Mouse (Mus musculus) lung, embryonic 14.5 days (tissue): ENCODE measurements around the gene Rapgef4. TPM values are rescaled to one million over a fixed set of nuclear protein-coding genes. Genes with fewer than 3 reads are reported as not detected.

Experiments
- ATAC-seq: fragments of 200-750 bp; cut with Nextera tagmentation; 2 replicates; pipeline ENCODE4 v1.8.0; 2017; ENCODE audit warnings: mild to moderate bottlenecking, moderate TSS enrichment, moderate library complexity; ENCODE audit not compliant: insufficient read depth
- DNase-seq: peaks from one replicate; pipeline ENCODE4 v3.0.0-alpha.2; 2015
- H3K27ac ChIP-seq: fragments of 300-500 bp; sonication (generic); 2 replicates; pipeline ENCODE4 v1.5.1; 2014; ENCODE audit warnings: low read depth, mild to moderate bottlenecking, moderate library complexity
- H3K27me3 ChIP-seq: fragments of 300-500 bp; sonication (generic); 2 replicates; pipeline ENCODE4 v1.6.1; 2014; ENCODE audit warnings: low read length, control low read depth; ENCODE audit not compliant: insufficient read depth
- H3K36me3 ChIP-seq: fragments of 300-500 bp; sonication (generic); 2 replicates; pipeline ENCODE4 v1.6.1; 2014; ENCODE audit warnings: control low read depth; ENCODE audit not compliant: insufficient read depth
- H3K4me1 ChIP-seq: fragments of 300-500 bp; sonication (generic); 2 replicates; pipeline ENCODE4 v1.6.1; 2014; ENCODE audit warnings: antibody characterized with exemption, control low read depth; ENCODE audit not compliant: insufficient read depth
- H3K4me2 ChIP-seq: fragments of 300-500 bp; sonication (generic); 2 replicates; pipeline ENCODE4 v1.6.1; 2014; ENCODE audit warnings: mild to moderate bottlenecking
- H3K4me3 ChIP-seq: fragments of 300-500 bp; sonication (generic); 2 replicates; pipeline ENCODE4 v1.5.1; 2014; ENCODE audit warnings: low read depth, low read length
- H3K9ac ChIP-seq: fragments of 300-500 bp; sonication (generic); 2 replicates; pipeline ENCODE4 v1.6.1; 2014
- H3K9me3 ChIP-seq: fragments of 300-500 bp; sonication (generic); 2 replicates; pipeline ENCODE4 v1.6.1; 2016; ENCODE audit warnings: low read depth, low read length, control low read depth
- CTCF ChIP-seq: IDR thresholded peaks from 2 replicates; pipeline ENCODE4 v1.5.1; 2016; ENCODE audit warnings: antibody characterized with exemption, low read depth
- WGBS: fragments of 180-500 bp; shearing (Covaris S2); extraction: QIAGEN DNeasy Blood & Tissue Kit; methylation state at CpG from one replicate; pipeline ENCODE4 v1.1.7; 2014; 5-methylcytosine and 5-hydroxymethylcytosine counted together
- polyA plus RNA-seq: library from polyadenylated mRNA; unstranded; fragments of >200 nt; fragmentation: Nextera tagmentation; extraction: Ambion mirVana; gene quantifications from 2 replicates; pipeline ENCODE4 v1.2.1, GENCODE M21; 2014

Rapgef4 gene
- polyA plus RNA-seq, 1 experiment from 2014 or later: 3.5 TPM

DNA sequence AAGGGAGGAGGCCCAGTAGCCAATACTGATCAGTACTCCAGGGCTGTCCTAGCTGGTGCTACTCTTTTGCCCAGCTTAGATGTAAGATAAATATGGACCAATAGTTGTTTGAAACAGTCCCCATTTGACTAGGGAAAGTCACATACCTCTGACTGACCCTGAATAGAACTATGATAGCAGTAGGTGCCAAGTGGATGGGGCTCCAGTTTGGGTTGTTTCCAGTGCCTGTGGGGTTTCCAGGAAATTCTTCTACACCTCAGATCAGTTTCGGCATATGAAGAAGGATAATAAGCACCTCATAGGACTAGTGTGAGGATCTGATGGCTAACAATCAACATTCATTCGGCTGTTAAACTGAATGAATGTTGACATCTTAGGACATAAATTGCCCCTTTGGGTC is 36.1 kb downstream of the Rapgef4 start:
- no peak for TF ChIP-seq CTCF
- H3K4me3 ChIP-seq: no peak overlapping the region
- H3K4me1 ChIP-seq: no peaks in the 10 kb centered on the region
- no peak overlapping the region for H3K27ac ChIP-seq
- no peak for DNase-seq
- H3K9me3 ChIP-seq: no peaks in the 10 kb centered on the region
- no peak overlapping the region for H3K9ac ChIP-seq
- H3K36me3 ChIP-seq: no peaks in the 10 kb centered on the region
- WGBS: 81% methylated on average over 2 of the region's 2 CpGs
- no peaks in the 10 kb centered on the region; the same call in 1 of the 2 replicates for H3K27me3 ChIP-seq
- H3K4me2 ChIP-seq: no peak overlapping the region
- no peak for ATAC-seq

DNA sequence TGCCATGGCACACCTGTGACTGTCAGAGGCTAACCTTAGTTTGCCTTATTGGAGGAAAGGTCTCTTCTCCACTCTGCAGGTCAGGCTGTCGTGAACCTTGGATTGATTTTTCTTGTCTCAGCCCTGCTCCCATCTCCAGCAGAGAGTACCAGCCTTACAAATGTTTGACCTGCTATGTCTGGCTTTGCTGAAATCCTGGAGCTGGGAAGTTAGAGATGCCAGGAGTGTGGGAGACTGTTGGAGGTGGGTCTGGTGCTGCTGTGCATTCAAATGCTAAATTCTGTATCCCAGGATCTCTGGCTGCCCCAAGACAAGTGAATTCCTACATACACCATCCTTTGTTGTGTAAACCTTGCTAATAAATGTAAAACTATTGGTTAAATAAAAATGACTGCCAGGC is 37.7 kb downstream of the Rapgef4 start:
- Histone ChIP-seq H3K27me3 (no peaks in the 10 kb centered on the region; the same call in 1 of the 2 replicates), H3K4me1 (no peaks in the 10 kb centered on the region), H3K27ac (no peak overlapping the region), H3K9ac (no peak overlapping the region), H3K4me3 (no peak overlapping the region), H3K9me3 (no peaks in the 10 kb centered on the region), H3K4me2 (no peak overlapping the region), H3K36me3 (no peaks in the 10 kb centered on the region)
- 72% methylated on average over 1 of the region's 1 CpGs for WGBS
- DNase-seq: no peak
- no peak for TF ChIP-seq CTCF
- ATAC-seq: no peak

DNA sequence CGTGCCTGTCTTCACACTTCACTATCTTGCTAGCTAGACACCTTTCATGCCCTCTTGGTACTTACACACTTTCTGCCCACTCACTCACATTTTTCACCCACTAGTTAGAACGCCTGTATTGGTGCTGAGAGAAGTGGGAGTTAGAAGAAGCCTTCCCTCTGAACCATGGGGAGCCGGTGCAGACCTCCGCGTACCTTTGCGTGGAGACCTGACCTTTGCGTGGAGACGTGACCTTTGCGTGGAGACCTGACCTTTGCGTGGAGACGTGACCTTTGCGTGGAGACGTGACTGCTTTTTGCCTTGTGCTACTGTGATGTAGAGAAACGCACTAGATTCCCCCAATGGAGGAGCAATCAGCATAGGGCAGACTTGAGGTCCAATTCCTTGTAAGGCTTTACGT is 39.7 kb downstream of the Rapgef4 start:
- DNase-seq (no peak), ATAC-seq (no peak)
- WGBS: 89% methylated on average over 15 of the region's 15 CpGs
- Histone ChIP-seq H3K4me2 (no peak overlapping the region), H3K36me3 (no peaks in the 10 kb centered on the region), H3K27ac (no peak overlapping the region), H3K4me1 (no peaks in the 10 kb centered on the region), H3K9me3 (no peaks in the 10 kb centered on the region), H3K9ac (no peak overlapping the region), H3K4me3 (no peak overlapping the region), H3K27me3 (no peaks in the 10 kb centered on the region)
- TF ChIP-seq CTCF: no peak

DNA sequence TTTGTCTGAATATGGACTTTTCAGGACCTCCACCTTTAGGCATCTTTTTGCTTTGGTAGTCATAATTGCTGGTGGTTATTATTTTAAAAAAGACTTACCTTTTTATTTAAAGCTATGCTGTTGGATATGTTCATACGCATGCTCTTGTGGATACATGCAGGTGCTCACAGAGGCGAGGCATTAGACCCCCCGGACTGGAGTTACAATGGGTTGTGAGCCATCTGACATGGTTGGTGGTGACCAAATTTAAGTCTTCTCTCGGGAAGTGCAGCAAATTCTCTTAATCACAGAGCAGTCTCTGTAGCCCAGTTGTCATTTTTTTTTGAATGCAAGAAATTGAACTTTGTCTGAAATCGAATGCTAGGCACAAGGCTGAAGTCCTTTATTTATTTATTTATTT is 40.4 kb downstream of the Rapgef4 start:
- no peak overlapping the region for H3K4me2 ChIP-seq
- WGBS: 79% methylated on average over 5 of the region's 5 CpGs
- H3K27ac ChIP-seq: no peak overlapping the region
- H3K9me3 ChIP-seq: no peaks in the 10 kb centered on the region
- H3K9ac ChIP-seq: no peak overlapping the region
- ATAC-seq (no peak), DNase-seq (no peak)
- no peaks in the 10 kb centered on the region for H3K4me1 ChIP-seq
- no peak for TF ChIP-seq CTCF
- no peaks in the 10 kb centered on the region for H3K27me3 ChIP-seq
- no peaks in the 10 kb centered on the region for H3K36me3 ChIP-seq
- H3K4me3 ChIP-seq: no peak overlapping the region

DNA sequence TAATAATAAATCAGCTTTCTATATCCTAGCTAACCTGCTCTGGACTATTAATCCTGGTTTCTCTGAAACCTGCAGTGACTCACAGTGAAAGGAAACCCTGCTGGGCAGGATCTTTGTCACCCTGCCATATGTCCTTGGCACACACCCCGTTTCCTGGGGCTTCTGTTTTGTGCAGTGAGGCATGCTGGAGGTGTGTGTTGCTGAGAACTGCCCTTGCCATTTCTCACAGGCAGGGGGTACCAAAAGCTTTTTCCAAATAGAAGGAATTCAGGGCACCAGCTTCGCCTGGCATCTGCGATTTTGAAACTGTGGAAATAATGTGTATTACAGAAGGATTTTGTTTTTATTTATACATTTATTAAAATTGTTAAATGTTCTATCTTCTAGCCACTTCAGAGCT is 40.8 kb downstream of the Rapgef4 start:
- no peak overlapping the region for H3K4me2 ChIP-seq
- DNase-seq: peak; percentile 23
- no peak for TF ChIP-seq CTCF
- no peak overlapping the region for H3K27ac ChIP-seq
- no peak overlapping the region for H3K4me3 ChIP-seq
- no peaks in the 10 kb centered on the region for H3K4me1 ChIP-seq
- no peak for ATAC-seq
- 72% methylated on average over 3 of the region's 3 CpGs for WGBS
- no peak overlapping the region for H3K9ac ChIP-seq
- H3K9me3 ChIP-seq: no peaks in the 10 kb centered on the region
- H3K36me3 ChIP-seq: no peaks in the 10 kb centered on the region
- H3K27me3 ChIP-seq: no peaks in the 10 kb centered on the region

DNA sequence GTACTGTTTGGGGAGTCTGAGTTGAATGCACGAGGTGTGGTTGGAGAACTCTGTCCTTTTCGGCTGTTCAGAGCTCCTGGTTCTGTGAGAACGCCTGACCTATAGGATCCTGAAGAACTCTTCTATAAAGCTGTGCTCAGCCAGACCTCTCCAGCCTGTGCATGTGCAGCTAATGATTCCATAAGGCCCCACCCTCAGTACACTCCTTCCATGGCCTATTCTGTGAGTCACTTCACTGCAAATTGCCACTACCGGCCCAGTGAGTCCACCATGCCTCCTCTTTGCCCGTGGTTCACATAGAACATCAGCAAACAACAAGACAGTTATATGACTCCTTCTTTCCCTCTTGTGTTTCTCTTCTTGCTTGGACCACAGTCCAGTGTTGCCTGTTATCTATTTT is 42.8 kb downstream of the Rapgef4 start:
- 87% methylated on average over 5 of the region's 5 CpGs for WGBS
- no peaks in the 10 kb centered on the region for H3K9me3 ChIP-seq
- no peak overlapping the region for H3K9ac ChIP-seq
- DNase-seq (no peak), ATAC-seq (no peak)
- H3K27me3 ChIP-seq: no peaks in the 10 kb centered on the region
- H3K4me2 ChIP-seq: no peak overlapping the region
- no peaks in the 10 kb centered on the region for H3K4me1 ChIP-seq
- no peak overlapping the region for H3K4me3 ChIP-seq
- no peak overlapping the region for H3K27ac ChIP-seq
- TF ChIP-seq CTCF: no peak
- H3K36me3 ChIP-seq: no peaks in the 10 kb centered on the region

DNA sequence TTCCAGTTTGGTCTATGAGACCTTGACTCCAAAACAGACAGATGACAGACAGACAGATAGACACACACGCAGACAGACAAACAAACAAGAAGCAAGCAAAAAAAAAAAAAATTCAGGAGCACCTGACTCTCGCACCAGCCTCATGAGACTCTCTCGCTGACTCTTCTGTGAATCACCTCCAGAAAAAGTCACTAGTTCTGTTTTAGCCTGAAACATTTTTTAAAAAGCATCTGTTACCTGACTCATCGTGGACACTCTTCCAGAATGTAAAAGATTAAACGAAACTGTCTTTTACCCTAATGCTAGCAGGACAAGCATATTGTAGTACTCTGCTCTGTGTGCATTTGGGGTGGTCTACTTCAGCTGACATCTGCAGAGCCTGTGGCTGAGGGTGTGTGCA is 44.6 kb downstream of the Rapgef4 start:
- 86% methylated on average over 5 of the region's 5 CpGs for WGBS
- no peak for TF ChIP-seq CTCF
- H3K4me2 ChIP-seq: no peak overlapping the region
- H3K36me3 ChIP-seq: no peaks in the 10 kb centered on the region
- no peak overlapping the region for H3K9ac ChIP-seq
- H3K9me3 ChIP-seq: no peaks in the 10 kb centered on the region
- H3K27me3 ChIP-seq: no peaks in the 10 kb centered on the region
- no peak overlapping the region for H3K4me3 ChIP-seq
- H3K27ac ChIP-seq: no peak overlapping the region
- H3K4me1 ChIP-seq: no peaks in the 10 kb centered on the region
- ATAC-seq: no peak
- no peak for DNase-seq

DNA sequence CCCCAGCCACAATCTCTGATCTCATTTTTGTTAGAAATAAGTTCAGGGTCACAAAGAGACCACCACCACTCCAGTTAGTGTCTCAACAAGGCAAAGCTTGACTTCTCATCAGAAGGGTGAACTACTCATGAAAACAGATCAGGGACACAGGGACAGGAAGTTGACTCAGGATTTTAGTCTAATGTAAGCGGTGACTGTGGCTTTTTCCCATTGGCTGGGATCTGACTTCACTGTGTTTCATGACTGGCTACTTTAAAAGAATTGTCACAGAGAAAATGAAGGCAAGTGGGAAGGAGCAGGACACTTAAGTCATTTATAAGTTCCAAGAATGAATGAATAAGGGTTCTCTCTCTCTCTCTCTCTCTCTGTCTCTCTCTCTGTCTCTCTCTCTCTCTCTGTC is 45.5 kb downstream of the Rapgef4 start:
- ATAC-seq (no peak), DNase-seq (no peak)
- H3K27ac ChIP-seq: no peak overlapping the region
- H3K4me1 ChIP-seq: no peaks in the 10 kb centered on the region
- no peaks in the 10 kb centered on the region for H3K27me3 ChIP-seq
- no peak overlapping the region for H3K4me2 ChIP-seq
- TF ChIP-seq CTCF: no peak
- H3K9me3 ChIP-seq: no peaks in the 10 kb centered on the region
- no peaks in the 10 kb centered on the region for H3K36me3 ChIP-seq
- H3K9ac ChIP-seq: no peak overlapping the region
- no peak overlapping the region for H3K4me3 ChIP-seq
- 81% methylated on average over 1 of the region's 1 CpGs for WGBS
